Mouse (Mus musculus) lung, postnatal 36 days (tissue): ENCODE results near the gene Dus1l.
A peak's percentile ranks its signal among the peaks of the same experiment; 100 is the strongest.
"Not testable (repeated sequence)": the region's sequence is repeated elsewhere in the genome, so short reads cannot be mapped to it uniquely, and the experiment has no call there.

Experiments used
- DNase-seq: peaks from one replicate; pipeline ENCODE4 v3.0.0; 2022; ENCODE audit warnings: mixed read lengths

Dus1l gene

GRCm38 (mm10) chr11:120775774-120776469 lies 20.3 kb downstream of the Dus1l start:
- DNase-seq: peak; percentile 96

GRCm38 (mm10) chr11:120773463-120774190 lies 22.6 kb downstream of the Dus1l start:
- no peak for DNase-seq

GRCm38 (mm10) chr11:120772749-120773148 lies 23.5 kb downstream of the Dus1l start:
- no peak for DNase-seq

- peak; percentile 58 for DNase-seq
Observed at GRCm38 (mm10) chr11:120768206-120768605, 28.0 kb downstream of the Dus1l start.

GRCm38 (mm10) chr11:120767023-120767422 lies 29.2 kb downstream of the Dus1l start:
- DNase-seq: not testable (repeated sequence)

GRCm38 (mm10) chr11:120763121-120763999 lies 32.8 kb downstream of the Dus1l start:
- not testable (repeated sequence) for DNase-seq

- not testable (repeated sequence) for DNase-seq
Observed at GRCm38 (mm10) chr11:120762672-120763041, 33.5 kb downstream of the Dus1l start, which contains the start of gene Hmga1b. Gene Hmga1b, plus strand, starts transcription at chr11:120762794.

- DNase-seq: no peak
Observed at GRCm38 (mm10) chr11:120761811-120762671, 34.2 kb downstream of the Dus1l start.

- no peak for DNase-seq
Observed at GRCm38 (mm10) chr11:120760236-120760635, 36.0 kb downstream of the Dus1l start.

- DNase-seq: no peak
Observed at GRCm38 (mm10) chr11:120751606-120752005, 44.6 kb downstream of the Dus1l start.

- peak; percentile 79 for DNase-seq
Observed at GRCm38 (mm10) chr11:120749430-120749829, 46.8 kb downstream of the Dus1l start.

- DNase-seq: peak; percentile 60
Observed at GRCm38 (mm10) chr11:120747974-120748373, 48.2 kb downstream of the Dus1l start.

- peak; percentile 91 for DNase-seq
Observed at GRCm38 (mm10) chr11:120744121-120744701, 52.0 kb downstream of the Dus1l start.

- no peak for DNase-seq
Observed at GRCm38 (mm10) chr11:120740981-120741380, 55.2 kb downstream of the Dus1l start.
